Mouse (Mus musculus) heart, postnatal 25 days (tissue): ENCODE measurements around the gene Ttc28. TPM values are rescaled to one million over a fixed set of nuclear protein-coding genes. Genes with fewer than 3 reads are reported as not detected.

Source experiments
- DNase-seq: peaks from one replicate; pipeline ENCODE4 v3.0.0; 2022; ENCODE audit warnings: low spot score
- intact Hi-C: fragments of 180-260 bp; cut with DNase I; formaldehyde crosslinking; loops from one replicate; pipeline ENCODE4 v1.15.1; 2025
- total RNA-seq, 2 experiments: library from RNA; stranded (reverse); gene quantifications; 2 replicates each; pipeline ENCODE4 v1.2.3; 2021

The Ttc28 gene
- total RNA-seq, 2 experiments from 2014 or later = 13.3 to 16.9 TPM

DNA sequence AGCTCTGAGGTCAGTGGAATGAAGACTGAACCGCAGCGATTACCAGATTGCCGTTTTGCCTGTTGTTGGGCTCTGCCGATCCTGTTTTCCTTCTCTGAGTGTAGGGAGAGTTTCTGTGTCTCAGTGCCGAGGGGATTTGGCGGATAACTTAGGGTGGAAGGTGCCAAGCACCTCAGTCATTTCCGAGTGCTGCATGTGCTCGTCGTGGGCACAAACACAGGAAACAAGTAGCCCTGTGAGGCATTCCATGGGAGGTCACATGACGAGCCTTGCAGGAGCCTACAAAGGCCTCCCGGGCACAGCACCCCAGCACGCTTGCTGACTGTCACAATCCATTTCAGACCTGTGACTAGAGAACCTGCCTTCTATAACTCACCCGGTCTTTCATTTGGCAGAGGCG lies 260.0 kb downstream of the Ttc28 start:
- DNase-seq = no peak
- intact Hi-C loops = no loop called here

DNA sequence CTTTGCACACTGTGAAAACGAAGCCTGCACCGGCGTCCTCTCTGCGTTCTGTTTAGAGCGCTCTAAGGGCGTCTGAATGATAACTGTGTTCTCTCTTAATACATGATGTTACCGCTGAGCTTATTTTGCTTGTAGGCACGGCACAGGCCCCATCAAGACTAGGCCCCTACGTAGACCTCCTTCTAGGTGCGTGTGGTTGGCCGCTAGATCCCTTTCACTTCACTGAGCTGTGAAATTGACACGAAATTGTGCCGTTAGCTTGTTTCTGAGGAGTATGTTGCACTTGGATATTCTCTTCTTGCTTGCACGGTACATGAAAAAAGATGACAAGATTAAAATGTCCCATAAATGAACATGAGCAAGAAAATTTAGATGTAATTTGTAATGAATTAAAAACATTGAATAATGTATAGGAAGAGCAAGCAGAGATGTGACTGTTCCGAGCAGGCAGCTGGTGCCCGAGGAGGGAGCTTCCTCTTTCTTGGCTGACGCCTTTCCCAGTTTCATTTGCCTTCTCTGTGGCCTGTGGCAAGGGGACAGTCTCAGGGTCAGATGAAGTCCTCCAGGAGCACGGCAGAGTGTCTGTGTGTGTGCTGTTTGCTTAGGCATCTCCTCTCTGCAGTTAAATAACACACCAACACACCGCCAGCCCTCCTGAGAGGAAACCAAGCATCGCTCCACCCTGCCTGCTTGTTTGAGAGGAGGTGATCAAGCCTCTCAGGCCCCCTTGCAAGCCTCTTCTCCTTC lies 261.7 kb downstream of the Ttc28 start:
- no peak for DNase-seq
- intact Hi-C loops = no loop called here

DNA sequence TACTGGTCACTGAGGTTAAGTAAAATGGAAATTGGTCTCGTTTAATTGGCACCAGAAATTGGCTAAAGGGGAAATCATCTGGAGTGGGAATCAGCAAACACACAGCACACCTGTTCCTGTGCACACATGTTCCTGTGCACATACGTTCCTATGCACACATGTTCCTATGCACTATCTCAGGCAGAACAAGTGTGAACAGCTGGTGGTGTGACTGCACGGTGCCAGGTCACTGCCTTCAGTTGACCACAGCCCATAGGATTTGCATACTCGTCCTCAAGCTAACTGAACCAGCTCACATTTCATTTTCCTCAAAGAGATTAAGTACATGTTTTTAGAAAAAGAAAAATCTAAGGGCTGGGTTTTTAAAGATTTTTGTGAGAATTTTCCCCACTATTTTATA lies 263.2 kb downstream of the Ttc28 start:
- DNase-seq = no peak
- intact Hi-C loops = no loop called here

DNA sequence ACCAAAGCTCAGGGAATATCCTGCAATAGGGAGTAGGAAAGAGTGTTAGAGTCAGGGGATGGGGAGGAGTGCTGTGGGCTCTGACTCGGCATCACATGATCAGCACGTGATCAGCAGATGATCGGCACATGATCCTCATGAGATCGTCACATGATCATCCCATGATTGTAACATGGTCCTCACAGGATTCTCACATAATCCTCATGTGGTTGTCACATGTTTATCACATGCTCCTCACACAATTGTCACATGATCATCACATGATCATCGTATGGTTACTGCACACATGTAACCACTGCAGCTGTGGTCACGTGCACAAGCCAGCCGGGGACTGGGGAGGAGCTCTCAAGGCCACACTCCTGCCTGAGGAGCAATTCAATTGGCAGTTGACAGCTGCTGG lies 264.8 kb downstream of the Ttc28 start:
- intact Hi-C loops = no loop called here
- DNase-seq = no peak

DNA sequence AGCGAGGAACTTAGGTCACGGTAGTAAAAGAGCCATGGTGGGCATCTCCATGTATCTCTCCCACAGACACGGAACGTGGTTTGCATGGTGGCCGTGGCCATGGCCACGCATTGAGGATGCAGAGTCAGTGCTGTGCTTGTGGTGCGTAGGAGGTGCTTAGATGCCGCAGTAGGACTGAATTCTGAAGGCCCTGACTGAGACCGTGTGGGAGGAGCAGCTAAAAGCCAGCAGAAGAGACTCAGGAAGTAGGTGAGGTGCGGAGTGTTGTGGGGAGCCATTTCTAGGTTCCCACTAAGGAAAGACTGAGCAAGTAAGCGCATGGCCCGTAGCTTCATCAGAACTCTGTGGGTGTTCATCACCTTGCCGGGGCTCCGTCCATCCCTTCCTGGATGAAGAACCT lies 271.0 kb downstream of the Ttc28 start:
- DNase-seq = no peak
- intact Hi-C loops = no loop called here

DNA sequence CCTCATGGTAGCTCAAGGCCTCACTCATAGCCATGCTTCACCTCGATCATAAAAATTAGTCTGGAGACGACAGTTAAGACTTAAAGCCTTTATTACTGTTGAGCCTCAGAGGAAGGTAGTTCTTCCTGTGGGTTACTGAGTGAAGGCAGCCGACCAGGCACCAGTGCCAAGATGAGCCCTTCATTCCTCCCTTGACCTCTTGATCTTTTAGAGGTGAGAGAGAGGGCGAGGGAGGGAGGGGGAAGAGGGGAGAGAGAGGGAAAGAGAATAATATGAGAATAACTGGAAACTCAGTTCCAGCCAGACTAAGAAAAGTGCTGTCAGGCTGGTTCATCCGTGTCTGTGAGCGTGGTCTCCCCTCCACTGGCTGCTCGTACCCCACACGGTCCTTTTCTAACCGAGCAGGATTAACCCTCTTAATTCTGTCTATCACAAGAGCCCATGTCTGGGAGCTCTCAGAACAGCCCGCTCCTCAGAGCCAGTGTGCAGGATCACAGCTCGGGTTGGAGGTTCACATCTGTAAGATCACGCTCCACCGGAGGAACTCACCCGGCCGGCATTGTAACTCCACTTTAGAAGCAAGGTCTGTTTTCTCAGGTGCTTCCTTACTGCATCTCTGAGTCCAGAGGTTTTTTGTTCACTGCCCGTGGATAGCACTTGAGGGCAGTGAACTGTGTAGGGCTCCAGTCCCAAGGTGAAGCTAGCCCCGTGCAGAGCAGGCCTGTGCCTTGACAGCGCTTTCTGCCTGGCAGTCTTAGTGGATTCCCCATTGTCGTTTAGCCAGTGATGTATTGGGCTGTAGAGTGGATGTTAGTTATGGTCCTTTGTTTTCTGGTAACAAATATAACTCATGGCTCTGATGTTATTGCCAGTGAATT lies 272.5 kb downstream of the Ttc28 start:
- DNase-seq = no peak
- intact Hi-C loops = no loop called here

DNA sequence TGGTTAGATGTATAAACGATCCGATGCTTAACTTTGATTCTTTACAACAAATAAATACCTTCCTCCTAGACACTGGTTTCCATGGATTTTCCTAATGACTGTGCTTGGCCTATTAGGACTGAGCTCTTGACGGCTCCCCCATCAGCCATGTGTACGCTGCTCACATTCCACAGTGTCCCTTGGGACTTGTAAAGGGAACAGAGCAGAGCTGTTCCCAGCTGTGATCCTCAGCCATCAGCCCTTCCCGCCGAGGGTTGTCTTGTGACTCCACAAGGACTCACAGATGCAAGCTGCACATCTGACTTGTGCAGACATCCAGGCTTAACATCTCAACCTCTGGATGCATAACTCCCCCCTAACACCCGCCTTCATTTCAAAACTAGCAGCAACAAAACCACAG lies 275.0 kb downstream of the Ttc28 start:
- intact Hi-C loops = no loop called here
- DNase-seq = peak; percentile 61

DNA sequence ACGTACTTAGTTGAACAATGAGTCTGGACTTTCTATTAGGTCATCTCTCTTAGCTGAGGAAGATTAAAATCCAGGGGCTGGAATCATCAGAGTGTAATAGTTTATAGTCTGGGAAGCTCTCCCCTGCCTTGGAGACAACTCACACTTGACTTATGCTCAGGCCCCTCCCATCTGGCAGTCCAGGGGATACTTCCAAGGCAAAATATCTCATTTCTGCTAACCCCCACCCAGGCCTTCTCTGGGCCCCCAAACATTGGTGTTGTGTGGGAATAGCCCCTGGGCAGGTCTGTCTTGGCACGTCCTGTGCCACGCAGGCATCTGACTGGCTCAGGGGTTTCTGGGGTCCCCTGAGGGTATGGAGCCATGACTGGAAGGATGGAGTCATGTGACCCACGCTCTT lies 275.7 kb downstream of the Ttc28 start:
- intact Hi-C loops = loop anchor here (5.0 kb wide), 1 partner anchor 43 kb away; no protein-coding TSS in a partner anchor
- DNase-seq = no peak

DNA sequence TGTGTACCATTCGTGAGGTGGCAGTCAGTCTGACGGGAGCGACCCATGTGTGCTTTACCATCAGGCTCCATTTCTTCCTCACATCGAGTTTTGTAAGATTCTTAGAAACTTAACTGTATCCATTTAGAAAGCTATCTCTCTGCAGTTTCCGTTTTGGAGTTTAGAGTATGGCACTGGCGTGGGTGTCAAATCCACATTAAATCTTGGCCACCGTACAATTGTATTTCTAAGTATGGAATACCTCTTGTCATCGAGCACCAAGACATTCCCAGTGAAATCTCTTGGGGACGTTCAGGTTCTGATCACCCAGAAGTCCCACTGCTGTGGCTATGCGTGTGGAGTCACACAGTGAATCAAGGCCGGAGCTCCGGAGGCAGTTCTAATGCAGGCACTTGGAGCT lies 276.3 kb downstream of the Ttc28 start:
- no peak for DNase-seq
- intact Hi-C loops = loop anchor here (5.0 kb wide), 1 partner anchor 44 kb away; no protein-coding TSS in a partner anchor

DNA sequence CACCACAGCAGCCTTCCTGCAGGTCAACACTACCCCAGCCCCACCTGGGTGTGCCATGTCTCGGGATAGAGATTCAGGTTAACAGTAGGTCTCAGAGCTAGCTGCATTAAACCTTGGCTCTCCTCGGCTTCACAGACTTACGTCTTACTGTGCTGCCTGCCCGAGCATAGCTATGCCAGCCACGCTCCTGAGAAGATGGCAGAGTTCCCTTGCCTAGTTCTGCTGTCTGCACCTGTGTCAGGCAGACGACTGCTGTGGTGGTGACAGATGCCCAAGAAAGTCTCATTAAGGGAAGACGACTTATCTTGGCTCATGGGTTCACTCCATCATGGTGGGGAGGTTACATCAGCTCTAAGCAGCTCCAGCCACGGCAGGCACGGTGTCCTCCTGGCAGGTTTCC lies 278.7 kb downstream of the Ttc28 start:
- DNase-seq = no peak
- intact Hi-C loops = loop anchor here (5.0 kb wide), 1 partner anchor 46 kb away; no protein-coding TSS in a partner anchor

DNA sequence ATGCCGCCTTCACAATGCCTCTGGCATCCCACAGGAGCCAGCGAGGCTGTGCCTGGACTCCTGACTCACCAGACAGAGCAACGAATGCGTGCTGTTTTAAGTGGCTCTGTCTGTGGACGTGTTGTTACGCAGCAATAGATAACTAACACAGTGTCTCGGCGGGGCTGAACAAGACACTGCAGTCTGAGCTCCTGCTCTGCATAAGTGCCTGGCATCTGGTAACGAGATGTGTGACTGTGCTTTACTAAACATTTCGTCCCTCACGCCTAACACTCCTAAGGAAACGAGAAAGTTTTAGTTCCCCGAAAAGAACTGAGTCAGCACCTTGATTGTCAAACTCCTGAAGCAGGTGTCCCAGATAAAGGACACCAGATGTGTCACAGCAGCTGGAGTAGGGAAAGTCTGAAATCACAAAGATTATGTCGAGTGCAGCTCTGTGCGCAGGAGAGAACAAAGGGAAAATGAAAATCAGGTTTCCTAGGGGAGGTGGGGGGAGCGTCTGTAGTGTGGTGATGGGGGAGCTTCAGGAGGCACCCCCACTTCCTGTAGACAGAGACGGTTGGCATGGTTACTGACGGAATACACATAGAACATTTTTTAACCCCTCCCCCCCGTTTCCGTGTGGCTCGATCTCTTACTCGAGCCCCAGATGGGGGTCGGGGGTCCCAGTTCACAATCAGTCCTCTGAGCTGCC lies 280.2 kb downstream of the Ttc28 start:
- intact Hi-C loops = loop anchor here (2.0 to 5.0 kb wide), 2 partner anchors 15 to 47 kb away; no protein-coding TSS in a partner anchor
- DNase-seq = no peak

DNA sequence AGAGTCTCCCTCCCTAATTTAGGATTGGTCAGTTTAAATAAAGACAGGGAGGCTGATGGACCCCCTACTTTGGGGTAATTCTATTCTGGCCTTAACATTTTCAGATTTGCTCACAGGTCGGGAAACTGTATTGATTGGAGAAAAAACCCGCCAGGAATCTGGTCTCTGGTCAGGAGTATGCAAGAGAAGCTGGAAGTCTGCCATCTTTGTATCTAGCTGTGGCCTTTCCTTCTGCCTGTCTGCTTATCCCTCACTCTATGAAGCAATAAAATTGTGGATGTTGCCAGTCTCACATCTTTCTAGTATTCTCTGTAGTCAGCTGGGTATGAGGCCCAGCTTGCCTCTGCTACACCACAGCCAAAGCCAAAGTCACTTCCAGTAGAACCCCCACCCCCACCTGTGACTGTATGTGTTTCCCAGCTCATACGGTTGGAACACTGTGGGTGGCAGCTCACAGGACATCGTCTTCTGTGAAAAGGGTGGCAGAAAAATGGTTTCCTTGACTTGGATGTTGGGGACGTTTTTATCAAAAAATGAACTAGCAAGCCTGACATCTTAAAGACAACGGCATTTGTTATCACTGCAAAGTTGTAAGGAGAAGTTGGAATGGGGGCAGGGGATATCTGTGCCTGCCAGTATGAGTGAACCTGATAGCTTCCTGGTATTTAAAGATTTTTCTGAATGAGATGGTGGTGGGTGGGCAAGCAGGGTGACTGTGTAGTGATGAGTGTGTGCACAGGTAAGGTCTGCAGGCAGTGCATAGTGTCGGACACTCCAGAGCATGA lies 281.7 kb downstream of the Ttc28 start:
- intact Hi-C loops = loop anchor here (2.0 kb wide), 1 partner anchor 13 kb away; no protein-coding TSS in a partner anchor
- DNase-seq = no peak

DNA sequence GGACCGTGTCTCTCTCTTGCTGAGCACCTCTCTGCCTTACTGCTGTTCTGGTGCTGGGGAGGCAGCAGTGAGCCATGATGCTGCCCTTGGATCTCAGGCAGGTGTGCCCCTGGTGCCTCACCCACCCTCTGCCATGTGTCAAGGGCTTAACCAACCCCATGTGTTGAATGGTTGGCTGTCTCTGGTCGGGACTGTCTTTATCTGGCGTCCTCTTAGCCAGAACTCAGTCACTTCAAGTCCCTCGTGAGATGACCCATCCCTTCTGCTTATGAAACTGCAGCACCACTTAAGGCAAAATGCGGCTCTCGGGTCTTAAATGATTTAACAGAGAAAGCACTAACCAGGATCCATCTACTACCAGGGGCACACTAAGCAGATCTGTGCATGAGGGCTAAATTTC lies 283.3 kb downstream of the Ttc28 start:
- DNase-seq = no peak
- intact Hi-C loops = no loop called here

DNA sequence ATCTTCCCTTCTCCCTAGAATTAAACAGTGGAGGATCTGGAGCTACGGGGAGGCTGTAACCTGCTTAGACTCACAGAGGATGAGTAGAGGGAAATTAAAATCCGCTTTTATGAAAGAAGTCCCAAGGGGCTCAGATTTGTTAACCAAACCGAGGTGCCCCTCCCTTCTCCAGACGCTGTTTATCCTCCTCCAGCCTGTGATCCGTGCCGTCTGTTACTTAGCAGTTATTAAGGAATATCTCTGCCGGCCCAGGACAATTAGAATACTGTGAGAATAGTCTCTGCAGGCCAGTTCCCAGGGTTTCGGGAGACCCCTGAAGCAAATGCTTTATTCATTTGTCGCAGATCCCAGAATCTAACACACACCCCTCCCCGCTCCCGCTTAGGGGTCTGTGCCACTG lies 283.8 kb downstream of the Ttc28 start:
- intact Hi-C loops = no loop called here
- DNase-seq = no peak

DNA sequence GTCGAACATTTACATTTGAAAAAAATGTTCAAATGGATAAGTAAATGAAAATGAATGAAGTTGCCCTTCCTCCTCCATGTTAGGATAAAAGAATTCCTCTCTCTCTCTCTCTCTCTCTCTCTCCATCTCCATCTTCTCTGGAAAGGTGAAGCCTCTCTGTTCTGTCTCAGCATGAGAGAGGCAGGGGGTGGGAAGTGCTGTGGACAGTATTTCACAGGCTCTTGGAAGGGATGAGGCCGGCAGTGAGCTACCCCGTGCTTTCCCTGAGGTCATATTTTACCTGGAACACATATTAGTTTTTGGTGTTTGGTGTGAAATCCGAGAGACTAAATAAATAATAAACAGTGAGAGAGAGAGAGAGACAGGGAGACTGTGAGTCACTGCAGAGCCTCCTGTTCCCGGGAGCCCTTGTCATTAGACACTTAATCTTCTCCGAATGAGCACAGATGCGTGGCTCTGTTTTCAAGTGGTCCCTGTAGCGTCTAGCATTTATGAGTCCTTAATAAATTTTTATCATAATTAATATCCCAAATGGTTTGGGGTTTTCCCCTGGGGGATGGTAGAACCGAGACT lies 284.8 kb downstream of the Ttc28 start:
- DNase-seq = no peak
- intact Hi-C loops = no loop called here

DNA sequence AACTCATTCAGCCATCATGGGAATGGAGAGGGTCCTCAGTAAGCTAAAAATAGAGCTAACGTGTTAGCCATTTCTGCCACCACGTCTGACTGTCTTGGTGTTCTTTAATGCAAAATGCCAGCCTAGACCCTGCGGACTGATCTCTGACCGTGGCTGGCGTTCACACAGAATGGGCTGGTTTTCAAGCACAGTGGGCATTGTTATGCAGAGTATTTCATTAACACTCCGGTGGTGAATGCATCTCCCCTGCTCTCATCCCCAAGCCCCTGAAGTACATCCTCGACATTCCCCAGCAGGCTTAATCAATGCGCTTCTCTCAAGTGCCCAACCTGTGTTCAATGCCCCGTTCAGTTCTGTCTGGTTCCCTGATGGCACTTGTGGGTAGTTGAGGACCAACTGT lies 290.8 kb downstream of the Ttc28 start:
- intact Hi-C loops = no loop called here

DNA sequence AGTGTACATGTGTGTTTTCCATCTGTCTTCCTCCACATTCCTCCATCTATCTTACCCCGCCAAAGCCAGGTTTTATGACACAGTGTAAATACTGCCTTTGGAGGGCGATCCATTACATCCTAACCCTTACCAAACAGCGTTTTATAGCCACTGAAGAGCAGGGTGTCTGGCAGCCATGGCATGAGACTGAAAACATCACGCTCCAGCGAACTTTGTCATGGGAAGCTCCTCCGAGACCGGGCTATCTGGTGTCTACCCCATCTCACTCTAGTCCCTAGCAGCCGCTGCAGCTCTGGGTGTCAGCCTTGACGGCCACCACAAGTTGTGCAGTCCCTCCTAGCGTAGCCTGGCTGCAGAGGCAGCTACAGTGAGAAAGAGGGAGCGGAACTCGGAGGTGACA lies 295.8 kb downstream of the Ttc28 start:
- intact Hi-C loops = loop anchor here (2.0 to 5.0 kb wide), 2 partner anchors 15 to 63 kb away; no protein-coding TSS in a partner anchor
- DNase-seq = no peak

More for the DNA sequence above, 290.8 kb downstream of the Ttc28 start:
- DNase-seq = no peak

DNA sequence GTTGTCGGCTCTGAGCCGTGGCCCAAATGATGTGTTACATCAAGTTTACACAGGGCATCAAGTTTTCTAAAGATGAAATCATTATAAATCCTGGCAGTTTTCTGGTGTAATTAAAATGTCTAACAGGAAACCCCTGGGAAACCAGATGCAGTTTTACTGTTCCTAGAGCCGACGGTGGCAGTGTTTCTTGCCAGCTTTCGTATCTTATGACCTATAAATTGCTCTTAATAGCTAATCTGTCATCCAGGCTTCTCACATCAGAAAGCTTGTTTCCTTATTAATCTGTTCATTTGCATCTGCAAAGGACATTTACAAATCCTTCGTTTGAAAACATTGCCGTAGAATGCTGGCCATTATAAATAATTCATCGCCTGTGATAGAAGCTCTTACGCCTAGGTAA lies 296.2 kb downstream of the Ttc28 start:
- DNase-seq = no peak
- intact Hi-C loops = loop anchor here (2.0 to 5.0 kb wide), 2 partner anchors 15 to 64 kb away; no protein-coding TSS in a partner anchor

DNA sequence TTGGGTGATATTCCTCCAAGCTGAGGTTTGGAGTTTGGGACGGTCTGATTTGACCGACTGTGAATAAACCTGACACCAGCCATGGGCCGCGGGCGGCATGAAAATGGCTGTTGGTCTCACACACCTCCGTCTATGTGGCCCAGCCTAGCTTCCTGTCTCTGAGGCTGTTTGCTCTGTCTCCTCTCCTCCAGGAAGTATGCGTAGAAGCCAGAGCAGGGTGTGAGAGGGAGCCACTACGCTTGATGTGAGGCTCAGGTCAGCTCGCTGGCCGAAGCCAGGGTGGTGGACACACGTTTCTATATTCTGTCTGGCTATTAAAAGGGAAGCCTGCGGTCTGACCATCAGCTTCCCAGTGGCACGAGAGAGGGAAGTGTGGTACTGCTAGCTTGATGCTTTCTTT lies 296.8 kb downstream of the Ttc28 start:
- intact Hi-C loops = loop anchor here (5.0 kb wide), 1 partner anchor 64 kb away; no protein-coding TSS in a partner anchor
- no peak for DNase-seq
